Mouse (Mus musculus): ENCODE data around the gene Gh.

DNA sequence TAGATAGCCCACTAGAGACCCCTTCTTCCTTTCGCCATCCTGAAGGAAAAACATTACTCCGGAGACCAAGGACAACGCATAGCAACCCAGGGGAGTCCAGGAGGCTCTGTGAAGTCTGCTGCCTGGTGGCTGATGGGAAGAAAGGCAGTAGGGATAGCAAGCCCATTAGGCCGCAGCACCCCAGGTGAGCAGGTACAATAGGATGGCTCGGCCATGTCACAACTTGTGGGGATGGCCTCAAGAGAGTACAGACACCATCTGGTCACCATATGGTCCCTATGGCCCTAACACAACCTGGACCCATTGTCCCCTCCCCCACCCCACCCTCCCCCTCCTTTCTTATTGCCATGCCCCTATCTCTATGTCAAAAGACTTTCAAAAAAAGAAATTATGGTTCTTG lies 33.8 kb downstream of the Gh start:
- TF ChIP-seq GATA1 (IDR thresholded peaks at IDR 0.05; ENCODE audit: borderline replicate concordance, low read length), result no peak
- no peak for TF ChIP-seq FLI1 (IDR thresholded peaks at IDR 0.05; ENCODE audit: low read length)

All from megakaryocyte, embryonic 14.5 days (primary cell).